Mouse (Mus musculus) megakaryocyte progenitor cell, adult 5-6 weeks (primary cell): ENCODE data around the gene Tep1. TPM values are rescaled to one million over a fixed set of nuclear protein-coding genes. Genes with fewer than 3 reads are reported as not detected.
"Not testable (repeated sequence)": the region's sequence is repeated elsewhere in the genome, so short reads cannot be mapped to it uniquely, and the experiment has no call there.

ENCODE experiments used
- ATAC-seq: replicated peaks from 2 replicates; pipeline ENCODE4 v1.8.0; 2016; ENCODE audit warnings: mild to moderate bottlenecking, moderate TSS enrichment, inconsistent platforms; ENCODE audit not compliant: poor library complexity
- total RNA-seq, 2 experiments: library from RNA; stranded (forward) in 1 of 2; stranded (reverse) in 1 of 2; fragments of 157-497, 149-512 nt in 1 of 2; fragments of 200-1000 nt in 1 of 2; gene quantifications; 2 replicates each; pipeline versions ENCODE4 v1.2.3 to v1.2.4; 2015 to 2017

Gene Tep1
- total RNA-seq, 2 experiments from 2014 or later: 21.0 to 37.7 TPM

DNA sequence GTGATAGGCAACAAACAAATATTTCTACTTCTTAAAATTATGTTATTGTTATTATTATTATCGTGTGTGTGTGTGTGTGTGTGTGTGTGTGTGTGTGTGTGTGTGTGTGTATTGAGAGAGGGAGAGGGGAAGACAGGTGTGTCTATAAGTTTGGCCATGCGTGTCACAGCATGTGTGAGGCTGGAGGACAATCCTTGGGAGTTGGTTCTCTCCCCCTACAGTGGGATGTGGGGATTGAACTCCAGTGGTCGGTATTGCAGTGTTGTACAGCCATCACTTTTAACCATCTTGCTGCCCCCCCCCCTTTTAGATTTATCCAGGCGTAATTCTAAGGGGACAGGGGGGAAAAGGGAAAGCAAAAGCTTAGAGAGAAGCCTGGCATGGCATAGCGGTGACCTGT, 1.7 kb downstream of the Tep1 start:
- ATAC-seq: no peak

DNA sequence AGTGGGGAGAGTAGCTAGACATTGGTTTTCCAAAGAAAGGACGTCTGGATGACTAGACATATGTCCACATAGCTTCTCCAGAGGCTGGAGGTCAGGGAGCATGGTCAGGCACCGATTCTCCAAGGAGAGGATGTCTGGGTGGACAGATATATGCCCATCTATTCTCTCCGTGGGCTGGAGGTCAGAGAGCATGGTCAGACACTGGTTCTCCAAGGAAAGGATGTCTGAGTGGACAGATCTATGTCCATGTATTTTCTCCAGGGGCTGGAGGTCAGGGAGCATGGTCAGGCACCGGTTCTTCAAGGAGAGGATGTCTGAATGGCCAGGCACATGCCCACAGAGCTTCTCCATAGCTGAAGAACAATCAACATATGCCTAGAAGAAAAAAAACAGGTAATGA, 2.1 kb downstream of the Tep1 start:
- ATAC-seq: no peak

DNA sequence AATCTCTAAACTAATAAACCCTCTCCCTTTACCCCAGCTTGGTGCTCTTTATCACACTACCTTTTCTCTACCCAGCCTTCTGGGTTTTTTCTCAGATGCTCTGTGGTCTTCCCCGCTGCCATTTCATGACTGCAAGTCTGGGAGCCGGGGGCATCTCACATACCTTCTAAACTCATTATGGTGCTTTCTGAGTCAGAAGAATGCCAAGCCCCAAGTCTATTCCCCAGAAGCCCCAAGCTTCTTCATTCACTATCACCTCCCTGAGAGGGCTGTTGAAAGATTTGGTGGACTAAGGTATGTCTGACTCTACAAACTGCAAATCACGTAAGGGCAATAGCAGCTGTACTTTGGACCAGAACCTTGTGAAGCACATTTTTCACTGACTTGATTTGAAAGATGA, 3.4 kb downstream of the Tep1 start:
- no peak for ATAC-seq

DNA sequence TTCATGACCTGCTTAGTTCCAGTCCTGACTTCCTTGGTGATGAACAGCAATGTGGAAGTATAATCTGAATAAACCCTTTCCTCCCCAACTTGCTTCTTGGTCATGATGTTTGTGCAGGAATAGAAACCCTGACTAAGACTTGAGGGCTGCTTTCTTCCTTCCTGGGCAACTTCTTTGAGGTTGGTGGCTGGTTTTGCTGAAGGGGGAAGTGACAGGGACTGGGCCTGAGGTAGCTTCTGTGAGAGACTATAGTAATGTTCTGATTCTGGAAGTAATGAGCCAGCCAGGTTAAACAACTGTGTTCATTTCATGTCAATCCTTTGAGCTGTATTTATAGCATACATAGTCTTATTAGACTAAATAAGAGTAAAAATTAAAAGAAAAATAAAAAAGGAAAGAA, 5.4 kb downstream of the Tep1 start:
- ATAC-seq: peak; percentile 74

DNA sequence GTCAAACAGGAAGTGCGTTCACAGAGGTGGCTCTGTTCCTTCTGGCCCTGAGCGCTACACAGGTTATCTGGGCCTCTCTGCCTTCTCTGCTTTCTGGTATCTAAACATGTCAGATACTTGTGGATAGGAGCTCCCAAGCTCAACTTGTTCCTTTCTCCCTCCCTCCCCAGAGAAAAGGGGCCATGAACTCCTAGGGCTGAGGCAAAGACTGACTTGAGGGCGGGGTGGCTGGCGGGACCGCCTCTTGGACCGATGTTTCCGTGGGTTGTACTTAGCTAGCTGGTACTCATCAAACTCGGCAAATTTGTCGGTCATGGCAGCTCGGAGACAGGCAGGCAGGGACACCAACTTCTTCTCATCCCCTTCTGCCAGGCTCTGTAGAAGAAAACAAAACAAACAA, 7.7 kb downstream of the Tep1 start:
- ATAC-seq: no peak

DNA sequence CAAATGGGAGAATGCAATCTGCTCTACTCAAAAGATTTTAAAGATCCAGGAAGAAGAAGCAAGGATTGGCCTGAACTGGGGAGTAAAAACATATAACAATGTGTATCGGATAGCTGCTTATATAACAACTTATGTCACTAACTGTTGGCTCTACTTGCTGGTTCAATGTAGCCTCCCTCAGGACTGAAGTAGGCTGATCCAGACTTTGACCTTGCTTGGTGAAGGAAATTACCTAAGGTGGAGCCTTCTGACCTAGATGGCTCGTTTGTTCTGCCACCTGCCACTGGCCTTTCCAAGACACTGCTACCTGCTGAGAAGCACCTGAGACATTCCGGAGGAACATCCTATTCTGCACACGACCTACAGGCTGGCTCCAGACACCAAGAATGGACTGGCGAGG, 14.6 kb downstream of the Tep1 start:
- ATAC-seq: no peak

DNA sequence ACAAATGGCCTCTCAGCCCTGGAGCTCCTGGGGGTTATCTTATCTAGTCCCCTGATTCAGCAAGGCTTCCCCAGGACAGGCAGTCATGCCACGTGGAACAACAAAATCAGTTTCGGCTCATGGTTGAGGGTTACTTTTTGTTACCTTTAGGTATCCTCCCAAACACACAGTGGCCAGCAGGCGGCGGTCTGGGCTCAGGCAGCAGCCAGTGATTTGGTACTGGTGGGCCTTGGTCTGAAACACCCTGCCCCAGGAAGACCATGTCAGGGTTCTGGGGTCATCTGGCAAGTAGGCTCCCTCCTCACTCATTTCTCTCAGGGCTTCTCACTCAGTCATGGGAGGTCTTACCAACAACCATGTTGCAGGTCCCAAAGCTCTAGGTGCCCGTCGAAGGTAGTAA, 33.1 kb downstream of the Tep1 start:
- no peak for ATAC-seq

DNA sequence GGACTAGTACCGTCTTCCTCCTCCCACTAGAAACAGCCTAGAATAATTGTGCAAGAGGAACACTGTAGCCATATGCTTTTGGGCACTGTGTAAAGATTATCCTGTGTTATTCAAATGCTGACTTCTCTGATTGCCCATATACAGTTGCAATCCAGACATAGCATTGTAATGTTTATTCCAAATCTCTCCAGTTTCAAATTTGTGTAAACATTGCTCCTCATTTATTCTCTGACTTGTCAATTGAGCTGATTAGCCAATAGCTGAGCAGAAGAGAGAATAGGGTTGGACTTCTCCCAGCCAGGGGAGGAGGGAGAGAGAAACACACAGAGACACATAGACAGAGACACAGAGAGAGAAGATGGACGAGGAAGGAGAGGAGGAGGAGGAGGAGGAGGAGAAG, 35.9 kb downstream of the Tep1 start:
- peak; percentile 36 for ATAC-seq

DNA sequence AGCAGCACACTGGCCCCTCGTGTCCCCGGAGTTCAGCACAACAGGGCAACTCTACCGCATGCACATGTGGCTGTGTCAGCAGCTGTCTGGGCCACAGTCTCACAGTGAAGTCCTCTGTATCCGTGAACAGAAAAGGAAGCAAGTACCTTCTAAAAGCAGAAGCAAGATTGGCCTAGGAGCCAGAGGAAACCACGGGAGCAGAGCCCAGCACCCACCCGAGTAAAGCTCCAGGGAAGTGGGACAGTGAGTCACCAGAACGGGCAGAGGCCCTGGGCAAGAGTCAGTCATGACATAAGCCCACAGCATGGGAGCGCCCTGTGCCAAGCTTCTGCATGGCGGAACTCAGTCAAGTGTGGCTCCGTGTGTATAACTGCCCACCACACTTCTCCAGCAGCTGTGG, 36.4 kb downstream of the Tep1 start:
- ATAC-seq: peak; percentile 91

DNA sequence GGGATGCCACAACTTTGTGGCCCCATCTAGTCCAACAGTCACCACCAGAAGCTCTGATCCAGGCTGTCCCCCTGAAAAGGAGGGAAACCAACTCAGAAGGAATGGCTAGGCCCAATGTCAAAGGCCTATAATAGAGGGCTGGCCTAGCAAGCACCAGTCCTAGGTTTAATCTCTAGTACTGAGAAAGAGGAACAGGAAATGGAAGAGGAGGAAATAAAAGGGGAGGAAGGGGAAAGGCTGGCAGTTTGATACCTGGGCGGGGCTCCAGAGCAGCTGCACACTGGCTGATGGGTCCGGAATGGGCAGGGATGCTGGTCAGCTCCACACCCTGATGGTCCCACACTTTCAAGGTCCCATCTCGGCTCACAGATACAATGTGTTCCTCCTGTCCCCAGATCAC, 40.5 kb downstream of the Tep1 start:
- peak; percentile 36 for ATAC-seq

DNA sequence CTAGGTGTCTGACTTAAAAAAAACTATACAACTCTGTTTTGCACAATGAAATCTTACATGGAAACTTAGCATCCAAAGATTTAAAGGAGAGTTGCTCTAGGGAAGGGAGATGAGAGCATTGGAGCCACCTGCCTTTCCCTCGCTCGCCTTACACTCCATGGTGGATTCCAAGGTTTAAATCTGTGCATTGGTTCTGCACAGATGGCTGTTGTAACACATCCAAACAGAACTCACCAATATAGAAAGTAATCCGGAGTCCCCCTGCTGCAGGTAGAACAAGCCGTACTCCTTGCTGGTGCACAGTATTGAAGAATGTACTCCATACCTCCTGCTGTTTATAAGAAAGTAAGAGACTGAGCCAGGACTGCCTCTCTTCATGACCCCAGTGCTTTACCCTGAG, 43.8 kb downstream of the Tep1 start:
- no peak for ATAC-seq

DNA sequence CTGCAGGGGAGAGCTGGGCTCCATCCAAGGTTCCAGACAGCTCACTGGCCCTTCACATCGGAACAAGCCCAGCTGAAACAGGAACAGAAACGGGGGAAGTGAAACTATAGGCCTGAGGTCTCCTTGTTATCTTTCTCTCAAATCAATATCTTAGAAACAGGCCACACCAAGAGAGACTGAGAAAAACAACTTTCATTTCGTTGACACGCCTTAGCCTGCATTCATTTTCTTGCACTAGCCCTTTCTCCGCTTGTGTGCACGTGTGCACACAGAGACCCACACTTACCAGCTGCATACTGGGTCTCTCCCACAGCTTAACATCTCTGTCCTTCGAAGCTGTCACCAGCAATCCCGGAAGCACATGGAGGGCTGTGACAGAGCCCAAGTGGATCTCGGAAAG, 46.1 kb downstream of the Tep1 start:
- peak; percentile 86 for ATAC-seq

DNA sequence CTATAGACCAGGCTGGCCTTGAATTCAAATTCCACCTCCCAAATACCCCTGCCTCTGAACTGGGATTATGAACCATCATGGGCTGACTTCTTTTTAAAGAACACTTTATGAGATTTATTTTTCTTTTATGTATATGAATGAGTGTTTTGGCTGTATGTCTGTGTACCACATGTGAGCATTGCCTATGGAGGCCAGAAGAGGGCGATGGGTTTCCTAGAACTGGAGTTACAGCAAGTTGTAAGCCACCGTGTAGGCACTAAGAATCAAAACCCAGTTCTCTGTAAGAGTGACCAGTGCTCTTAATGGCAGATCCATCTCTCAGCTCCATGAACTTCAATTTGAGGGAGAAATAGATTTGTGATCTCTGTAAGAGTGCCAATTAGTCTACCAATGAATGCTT, 47.1 kb downstream of the Tep1 start:
- ATAC-seq: peak; percentile 46; the same call in 1 of the 2 replicates

DNA sequence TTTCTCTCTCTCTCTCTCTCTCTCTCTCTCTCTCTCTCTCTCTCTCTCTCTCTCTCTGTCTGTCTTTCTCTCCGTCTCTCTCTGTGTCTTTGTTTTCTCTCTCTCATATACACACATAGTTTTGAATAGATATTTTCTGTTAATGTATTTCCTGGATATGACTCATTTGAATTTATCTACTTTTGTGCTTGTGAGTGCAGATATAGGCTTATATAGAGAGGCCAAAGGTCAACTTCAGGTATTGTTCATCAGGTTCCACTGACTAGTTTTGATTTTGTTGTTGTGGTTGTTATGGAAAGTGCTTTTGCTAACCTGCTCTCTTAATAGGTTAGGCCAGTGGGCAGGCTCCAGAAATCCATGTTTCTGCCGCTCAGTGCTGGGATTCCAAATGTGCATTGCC, 57.3 kb downstream of the Tep1 start:
- ATAC-seq: no peak

DNA sequence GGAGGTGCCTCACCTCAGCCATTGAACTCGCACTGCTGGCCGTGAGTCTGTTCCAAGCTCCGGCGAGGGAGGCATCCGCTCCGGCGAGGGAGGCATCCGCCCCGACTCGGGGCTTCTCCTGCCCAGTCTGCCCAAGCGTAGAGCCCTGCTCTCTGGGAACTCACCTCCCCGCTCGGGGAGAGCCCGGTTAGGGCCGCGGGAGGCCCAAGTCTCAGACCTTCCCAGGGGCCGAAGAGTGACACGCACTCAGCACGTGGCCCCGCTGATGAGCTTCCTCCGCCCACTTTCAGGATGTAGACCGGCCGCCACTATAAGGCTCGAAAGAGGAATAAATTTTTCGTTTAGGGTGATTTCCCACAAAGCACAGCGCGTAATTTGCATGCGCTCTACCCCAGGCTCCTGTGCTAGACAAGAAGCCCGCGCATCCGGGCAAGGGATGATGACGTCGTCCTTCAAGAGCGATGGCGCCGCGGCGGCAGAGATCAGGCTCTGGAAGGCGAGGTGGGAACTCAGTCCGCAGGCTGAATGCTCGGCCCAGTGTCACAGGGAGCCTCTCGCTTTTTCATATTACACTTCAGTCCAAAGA, 62.8 kb downstream of the Tep1 start, which contains the start of the genes Ccnb1ip1 and Parp2:
Gene Ccnb1ip1, minus strand, starts transcription at position 246 of the 586 bp plus-strand sequence.
Gene Parp2, plus strand, starts transcription at position 355 of the 586 bp plus-strand sequence.
- peak; percentile 91 for ATAC-seq

DNA sequence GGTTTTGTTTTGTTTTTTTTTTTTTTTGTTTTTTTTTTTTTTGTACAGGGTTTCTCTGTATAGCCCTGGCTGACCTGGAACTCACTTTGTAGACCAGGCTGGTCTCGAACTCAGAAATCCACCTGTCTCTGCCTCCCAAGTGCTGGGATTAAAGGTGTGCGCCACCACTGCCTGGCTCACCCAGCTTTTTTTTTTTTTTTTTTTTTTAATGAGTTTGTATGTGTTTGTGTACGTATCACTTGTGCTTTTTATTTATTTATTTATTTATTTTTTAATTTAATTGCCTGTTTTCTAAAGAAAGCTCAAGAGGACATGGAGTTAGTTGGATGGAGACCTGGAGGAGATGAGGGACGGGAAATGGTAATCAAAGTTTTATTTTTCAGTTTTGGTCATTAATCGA, 63.9 kb downstream of the Tep1 start:
- not testable (repeated sequence) for ATAC-seq

DNA sequence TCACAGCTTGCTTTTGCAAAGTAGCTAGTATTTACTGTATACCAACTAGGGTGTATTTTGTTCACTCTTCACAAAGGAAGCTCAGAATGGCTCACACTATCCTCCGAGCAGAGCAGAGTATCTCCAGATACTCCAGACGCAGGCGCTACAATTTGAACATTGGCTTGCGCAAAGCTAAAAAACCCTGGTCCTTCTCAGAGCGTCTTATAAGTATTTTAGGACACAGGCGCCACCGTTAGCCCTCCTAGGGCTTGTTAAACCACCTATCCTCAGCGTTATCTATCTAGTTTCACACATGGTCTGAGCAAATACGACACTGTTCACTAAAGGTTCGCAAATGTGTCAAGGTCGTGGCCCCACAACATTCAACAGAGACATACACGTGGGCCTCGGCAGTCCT, 65.7 kb downstream of the Tep1 start:
- ATAC-seq: no peak

DNA sequence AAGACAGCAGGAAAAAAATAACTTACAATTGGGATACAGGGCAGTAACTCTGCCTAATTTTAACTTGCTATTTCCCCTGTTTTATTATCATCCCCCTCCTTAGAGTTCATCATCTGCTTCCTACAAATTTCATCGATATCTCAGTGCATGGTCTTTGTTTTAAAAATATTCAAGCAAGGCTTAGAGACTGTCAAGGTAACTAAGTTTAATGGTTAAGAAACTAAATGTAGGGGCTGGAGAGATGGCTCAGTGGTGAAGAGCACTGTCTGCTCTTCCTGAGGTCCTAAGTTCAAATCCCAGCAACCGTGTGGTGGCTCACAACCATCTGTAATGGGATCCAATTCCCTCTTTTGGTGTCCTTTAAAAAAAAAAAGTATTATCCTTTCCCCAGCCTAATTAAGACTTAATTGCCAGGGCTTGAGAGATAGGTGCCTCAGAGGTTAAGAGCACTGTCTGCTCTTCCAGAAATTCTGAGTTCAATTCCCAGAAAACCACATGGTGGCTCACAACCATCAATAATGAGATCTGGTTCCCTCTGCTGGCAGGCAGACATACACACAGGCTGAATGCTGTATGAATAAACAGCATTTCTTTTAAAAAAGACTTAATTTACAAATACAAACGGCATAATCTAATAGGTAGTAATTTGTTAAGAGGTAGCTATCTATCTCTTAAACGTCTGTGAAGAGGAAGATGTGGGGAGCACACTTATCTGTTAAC, 67.4 kb downstream of the Tep1 start:
- ATAC-seq: no peak

DNA sequence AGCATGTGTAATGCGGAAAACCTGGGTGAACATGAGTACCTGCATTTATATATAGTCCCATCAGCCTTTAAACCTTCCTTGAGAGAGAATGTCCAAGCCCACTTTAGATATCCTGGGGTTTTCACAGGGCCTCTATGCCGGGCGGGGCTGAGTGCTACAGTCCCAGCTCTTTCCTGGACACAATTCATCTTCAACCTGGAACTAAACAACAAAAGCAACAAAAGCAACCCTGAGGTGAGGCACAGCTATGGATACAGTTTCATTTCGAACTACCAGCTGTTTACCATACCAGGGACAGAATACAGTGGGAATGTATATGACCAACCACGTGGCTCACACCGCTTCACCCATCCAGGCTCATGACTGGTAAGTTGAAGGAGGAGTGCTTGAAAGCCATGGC, 67.9 kb downstream of the Tep1 start:
- no peak for ATAC-seq

DNA sequence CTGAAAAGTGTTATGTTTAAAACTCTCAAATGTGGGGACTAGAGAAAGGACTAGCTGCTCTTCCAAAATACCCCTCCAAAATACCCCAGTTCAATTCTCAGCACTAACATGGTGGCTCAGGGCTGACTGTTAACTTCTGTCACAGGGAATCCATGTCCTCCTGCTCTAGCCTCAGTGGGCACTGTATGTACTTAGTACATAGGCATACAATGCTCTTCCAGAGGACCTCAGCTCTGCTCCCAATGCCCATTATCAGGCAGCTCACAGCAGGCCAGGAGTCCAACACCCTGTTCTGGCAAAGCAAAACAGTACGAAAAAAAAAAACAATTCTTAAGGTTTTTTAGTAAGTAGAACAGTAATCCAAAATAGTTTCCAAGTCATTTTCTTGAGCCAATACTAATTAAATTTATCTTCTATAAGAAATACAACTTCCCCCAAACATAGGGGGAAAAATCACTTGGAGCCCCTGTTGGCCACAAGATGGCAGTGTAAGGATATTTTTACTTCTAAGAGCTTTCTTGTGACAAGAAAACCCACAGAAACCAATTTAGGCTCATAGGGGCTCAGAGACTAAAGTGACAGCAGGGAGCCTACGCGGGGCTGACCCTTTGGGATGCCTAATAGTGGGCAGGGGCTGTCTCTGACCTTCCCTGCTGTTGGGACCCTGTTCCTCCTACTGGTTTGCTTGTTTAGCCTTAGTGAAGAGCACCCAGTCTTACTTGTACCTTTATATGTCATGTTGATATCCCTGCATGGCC, 70.7 kb downstream of the Tep1 start:
- ATAC-seq: peak; percentile 83

DNA sequence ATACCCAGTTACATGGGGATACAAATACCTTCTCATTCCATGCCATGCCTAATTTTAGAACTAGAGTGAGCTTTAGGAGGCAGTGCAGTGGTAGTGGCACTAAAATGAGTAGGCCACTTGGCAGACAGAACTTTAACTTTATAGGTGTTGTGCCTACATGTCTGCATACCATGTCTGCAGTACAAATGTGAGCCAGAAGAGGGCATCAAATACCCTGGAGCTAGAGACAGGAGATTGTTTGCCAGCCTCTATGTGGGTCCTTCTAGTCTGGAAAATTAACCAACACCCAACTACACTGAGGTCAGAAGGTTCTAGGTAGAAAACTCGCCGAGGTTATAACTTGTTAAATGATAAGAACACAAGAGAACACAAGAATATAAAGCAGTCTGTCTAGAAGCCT, 71.8 kb downstream of the Tep1 start:
- ATAC-seq: peak; percentile 81

DNA sequence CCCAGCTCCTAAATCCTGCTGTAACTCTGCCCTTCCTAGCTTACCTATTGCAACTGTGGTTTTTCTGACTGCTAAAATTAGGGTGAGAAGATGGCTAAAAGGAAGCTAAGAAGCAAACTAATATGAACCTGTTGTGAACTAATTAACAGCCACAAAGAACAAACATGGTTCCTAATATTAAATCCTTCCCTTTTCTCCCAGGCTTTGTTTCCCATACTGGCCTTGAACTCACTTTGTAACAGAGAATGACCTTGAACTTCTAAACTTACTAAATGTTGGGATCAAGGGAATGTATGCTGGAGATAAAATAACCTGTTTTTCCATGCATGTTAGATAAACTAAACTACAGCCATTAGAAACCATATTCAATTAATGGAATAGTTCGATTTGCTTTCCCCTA, 73.9 kb downstream of the Tep1 start:
- no peak for ATAC-seq
